Mouse (Mus musculus) layer of hippocampus, adult 2 months (tissue): Measurements from ENCODE around the gene Dmbx1. TPM values are rescaled to one million over a fixed set of nuclear protein-coding genes. Genes with fewer than 3 reads are reported as not detected.

ENCODE experiments used
- DNase-seq, 2 experiments: peaks; one replicate each; pipeline ENCODE4 v3.0.0; 2022; ENCODE audit warnings: low spot score in 2 of 2
- H3K27ac ChIP-seq: fragments of 200-600 bp; 2 replicates; pipeline ENCODE4 v1.8.1; 2022
- H3K4me3 ChIP-seq: fragments of 200-600 bp; 2 replicates; pipeline ENCODE4 v1.8.1; 2022; ENCODE audit warnings: mild to moderate bottlenecking
- CTCF ChIP-seq: fragments of 200-600 bp; conservative IDR thresholded peaks from 2 replicates; pipeline ENCODE4 v1.8.1; 2022; ENCODE audit warnings: antibody characterized with exemption, mild to moderate bottlenecking, moderate library complexity
- long read RNA-seq, 2 experiments: library from polyadenylated mRNA; stranded (forward); transcript quantifications; one replicate each; pipeline ENCODE4 v2.0.0; 2021; ENCODE audit warnings: borderline mapping rate in 2 of 2
- total RNA-seq, 2 experiments: library from RNA; stranded (reverse); gene quantifications; 2 replicates each; pipeline ENCODE4 v1.2.3; 2021

The Dmbx1 gene
- not detected for total RNA-seq
- long read RNA-seq, experiment 1: 0 reads
- long read RNA-seq, experiment 2: 0 reads

DNA sequence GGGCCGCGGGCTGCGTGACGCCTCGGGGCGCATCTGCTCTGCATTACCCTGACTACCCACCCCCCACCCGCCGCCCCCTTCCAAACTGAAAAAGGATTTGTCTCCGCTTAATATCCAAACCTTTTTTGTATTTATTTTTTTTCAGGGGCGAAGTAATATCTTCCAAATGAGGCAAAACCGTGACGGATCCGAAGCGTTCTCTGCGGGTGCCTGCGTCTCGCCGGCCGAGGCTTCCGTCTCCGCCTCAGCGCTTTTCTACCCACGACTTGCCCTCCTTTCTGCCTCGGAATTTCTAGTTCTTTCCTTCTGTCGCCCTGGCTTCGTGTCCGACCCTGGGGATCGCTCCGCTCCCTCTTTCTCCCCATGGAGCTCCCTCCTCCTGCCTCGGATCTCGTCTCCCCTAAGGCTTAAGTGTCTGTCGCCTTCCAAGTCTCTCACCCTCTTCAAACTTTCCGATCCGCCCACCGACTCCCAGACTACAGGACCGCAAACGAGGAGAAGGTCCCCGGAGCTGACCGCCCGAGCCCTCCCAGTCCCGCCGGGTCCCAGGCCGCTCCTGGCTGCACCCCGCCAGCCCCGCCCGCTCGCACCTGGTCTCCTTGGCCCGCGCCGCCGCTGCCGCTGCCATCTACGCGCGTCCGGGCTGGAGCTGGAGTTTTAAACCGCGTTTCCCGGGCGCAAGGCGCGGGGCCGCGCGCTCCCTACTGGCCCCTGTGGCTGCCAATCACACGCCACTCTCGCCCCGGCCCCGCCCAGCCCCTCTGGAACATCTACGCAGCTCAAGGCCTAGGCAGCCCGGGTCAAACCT lies at the start of gene Dmbx1:
Dmbx1 (minus strand) TSS at position 632 of the 808 bp plus-strand sequence.
- Histone ChIP-seq H3K27ac (no peak within 1 kb of the TSS), H3K4me3 (no peak within 1 kb of the TSS)
- DNase-seq: no peak
- TF ChIP-seq CTCF: no peak

DNA sequence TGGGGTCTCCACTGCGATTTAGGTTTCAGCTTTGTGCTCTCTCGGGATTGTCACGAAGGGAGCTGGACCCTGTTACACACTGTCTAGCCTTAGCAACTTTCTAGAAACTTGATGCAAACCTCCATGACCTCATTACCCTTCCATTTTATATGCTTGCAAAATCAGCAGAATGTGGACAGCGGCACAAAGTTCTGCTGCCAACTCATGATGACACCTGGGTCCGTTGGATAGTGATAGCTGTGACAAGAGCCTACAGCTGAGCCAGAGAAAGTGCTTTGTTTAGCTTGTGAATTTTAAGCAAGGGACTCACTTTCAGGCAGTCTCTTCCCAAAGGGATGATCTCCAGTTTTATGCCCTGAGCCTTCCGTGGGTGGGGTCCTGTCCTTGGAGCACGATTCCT lies 49.7 kb upstream of the Dmbx1 start:
- no peak overlapping the region for H3K27ac ChIP-seq
- DNase-seq: no peak
- H3K4me3 ChIP-seq: no peak overlapping the region
- TF ChIP-seq CTCF: no peak

DNA sequence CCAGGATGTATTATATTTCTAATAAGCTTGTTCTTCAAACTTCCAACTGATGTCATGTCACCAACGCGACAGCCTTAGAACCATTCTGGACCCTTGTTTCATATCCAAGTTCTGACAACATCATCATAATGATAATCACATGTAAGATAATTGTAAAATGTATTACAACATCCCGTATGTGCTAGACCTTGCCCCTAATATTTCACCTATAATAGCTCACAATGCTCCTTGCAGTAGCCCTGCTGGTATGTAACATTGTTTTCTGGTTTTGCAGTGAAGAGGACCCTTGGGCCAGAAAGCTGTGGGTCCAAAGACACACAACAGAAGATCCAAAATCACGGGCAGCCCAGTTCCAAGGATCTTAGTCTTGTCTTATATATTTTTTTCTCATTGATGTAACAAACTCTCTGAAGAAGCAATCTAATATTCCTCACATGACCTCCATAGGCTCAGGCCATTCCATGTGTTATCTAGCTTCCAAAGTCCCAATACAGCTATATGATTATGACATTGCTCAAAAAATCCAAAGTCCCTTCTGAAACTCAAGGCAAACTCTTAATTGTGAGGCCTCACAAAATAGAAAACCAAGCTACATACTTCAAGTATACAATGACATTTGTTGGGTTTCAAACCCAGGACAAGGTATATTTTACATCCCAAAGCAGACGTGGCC lies 48.3 kb upstream of the Dmbx1 start:
- TF ChIP-seq CTCF: no peak
- no peak for DNase-seq
- Histone ChIP-seq H3K4me3 (no peak overlapping the region), H3K27ac (no peak overlapping the region)

DNA sequence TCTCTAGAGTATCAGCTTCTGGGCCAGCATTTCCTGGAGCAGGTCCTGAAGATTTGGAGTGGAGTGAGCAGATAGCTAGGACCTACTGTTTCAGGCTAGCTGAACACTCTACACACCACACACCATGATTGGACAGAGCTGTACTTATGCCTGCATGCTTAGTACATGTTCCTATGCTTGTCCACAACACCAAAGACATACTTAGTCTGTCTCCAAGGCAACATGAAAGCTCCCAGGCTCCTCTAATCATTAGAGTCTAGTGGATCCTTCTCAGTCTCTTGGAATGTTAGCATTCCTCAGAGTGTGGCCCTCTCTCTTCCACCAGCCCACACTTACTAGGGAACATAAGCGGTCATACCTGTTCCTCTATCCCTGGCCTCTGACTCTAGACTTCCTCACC lies 47.7 kb upstream of the Dmbx1 start:
- no peak overlapping the region for H3K4me3 ChIP-seq
- TF ChIP-seq CTCF: no peak
- DNase-seq: no peak
- H3K27ac ChIP-seq: no peak overlapping the region

DNA sequence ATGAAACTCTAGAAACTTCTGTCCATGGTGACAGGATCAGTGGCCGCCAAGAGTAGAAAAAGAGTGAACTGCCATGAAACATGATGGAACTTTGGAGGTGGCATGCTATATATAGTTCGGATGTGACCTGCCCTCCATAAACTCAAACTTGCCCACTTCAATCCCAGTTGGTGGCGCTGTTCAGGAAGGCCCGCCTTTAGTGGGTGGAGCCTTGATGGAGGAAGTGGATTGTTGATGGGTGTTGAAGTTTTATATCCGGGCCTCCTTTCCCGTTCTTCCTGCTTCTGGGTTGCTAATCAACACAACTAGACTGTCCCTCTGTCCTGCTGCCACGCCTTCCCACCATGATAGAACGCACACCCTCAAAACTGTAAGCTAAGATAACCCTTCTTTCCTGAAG lies 45.2 kb upstream of the Dmbx1 start:
- Histone ChIP-seq H3K27ac (no peak overlapping the region), H3K4me3 (no peak overlapping the region)
- TF ChIP-seq CTCF: peak; percentile 19; the same call in 1 of the 2 replicates
- no peak for DNase-seq

DNA sequence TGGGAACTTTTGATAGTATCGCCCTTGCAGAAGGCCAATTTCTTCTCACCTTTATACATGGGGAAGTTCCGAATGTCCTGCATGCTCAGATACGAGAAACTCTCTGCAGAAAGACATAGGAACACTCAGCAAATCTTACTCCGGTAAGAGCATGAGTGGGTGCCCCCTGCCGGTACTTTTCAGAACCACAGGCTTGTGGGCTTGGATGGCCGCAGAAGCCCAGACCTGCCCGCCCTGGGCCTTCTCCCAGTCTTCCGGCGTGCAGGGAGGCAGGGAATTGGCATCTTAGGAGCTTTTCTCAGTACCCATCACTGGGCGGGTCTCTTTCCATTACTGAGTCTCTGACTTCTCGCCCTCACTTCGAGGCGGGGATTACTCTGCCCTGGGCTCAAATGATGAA lies 44.4 kb upstream of the Dmbx1 start:
- Histone ChIP-seq H3K27ac (no peak overlapping the region), H3K4me3 (no peak overlapping the region)
- TF ChIP-seq CTCF: peak; percentile 97
- DNase-seq: peak; percentile 73 to 88

DNA sequence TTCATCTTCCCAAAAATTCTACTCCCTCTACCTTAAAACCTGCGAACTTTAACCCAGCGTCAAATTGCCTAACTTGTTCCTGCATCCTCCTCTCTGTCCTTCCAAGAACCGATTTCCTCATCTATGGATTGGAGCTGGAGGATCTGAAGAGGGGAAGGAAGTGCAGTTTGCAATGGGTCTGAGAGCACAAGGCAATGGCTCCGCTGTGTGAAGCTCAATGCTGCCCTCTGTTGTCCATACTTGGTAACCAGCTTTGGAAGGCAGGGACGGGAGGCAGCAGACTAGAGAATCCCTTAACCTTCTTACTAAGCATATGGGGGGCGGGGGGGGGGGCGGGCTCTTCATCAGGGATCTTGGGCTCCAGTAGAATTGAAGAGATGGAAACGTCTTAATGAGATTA lies 41.0 kb upstream of the Dmbx1 start:
- DNase-seq: peak; percentile 77 to 88
- TF ChIP-seq CTCF: peak; percentile 82
- no peak overlapping the region for H3K4me3 ChIP-seq
- H3K27ac ChIP-seq: no peak overlapping the region

DNA sequence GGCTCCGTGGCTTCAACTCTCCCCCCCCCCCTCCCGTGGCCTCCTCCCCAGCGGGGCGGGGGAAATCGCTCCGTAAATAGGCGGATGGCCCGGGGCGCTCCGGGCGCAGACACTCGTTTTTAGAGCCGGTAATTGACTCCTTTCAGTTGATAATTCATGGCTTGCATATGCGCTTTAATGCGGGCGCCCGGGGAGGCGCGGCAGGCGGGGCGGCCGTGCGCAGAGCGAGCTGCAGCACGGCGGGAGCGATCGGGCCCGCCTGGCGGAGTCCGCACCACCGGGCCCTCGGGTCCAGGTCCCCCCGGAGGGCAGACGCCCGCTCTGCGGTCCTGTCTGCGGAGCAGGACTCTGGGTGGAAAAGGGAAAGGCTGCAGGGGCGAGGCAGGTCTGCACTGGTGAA lies 39.7 kb upstream of the Dmbx1 start:
- DNase-seq: no peak
- no peak overlapping the region for H3K27ac ChIP-seq
- TF ChIP-seq CTCF: no peak
- H3K4me3 ChIP-seq: peak overlapping the region; percentile 42

DNA sequence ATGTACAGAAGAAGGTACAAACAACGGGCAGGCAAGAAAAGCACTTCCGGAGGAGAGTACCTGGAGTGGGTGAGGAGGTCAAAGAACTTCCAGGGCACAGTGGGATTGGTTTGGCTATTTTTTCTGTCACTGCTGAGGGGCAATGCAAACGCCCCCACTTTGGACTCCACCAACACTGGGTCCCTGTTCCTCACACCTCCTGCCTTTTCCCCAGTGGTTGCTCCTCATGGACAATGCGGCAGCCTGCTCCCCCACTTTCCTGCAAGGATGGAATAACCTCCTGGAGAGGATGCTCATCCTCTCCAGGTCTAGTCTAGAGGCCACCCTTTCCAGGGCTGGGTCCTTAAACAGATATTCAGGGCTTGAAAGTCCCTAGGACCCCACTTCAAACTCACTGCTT lies 39.2 kb upstream of the Dmbx1 start:
- DNase-seq: no peak
- Histone ChIP-seq H3K27ac (no peak overlapping the region), H3K4me3 (no peak overlapping the region)
- no peak for TF ChIP-seq CTCF

DNA sequence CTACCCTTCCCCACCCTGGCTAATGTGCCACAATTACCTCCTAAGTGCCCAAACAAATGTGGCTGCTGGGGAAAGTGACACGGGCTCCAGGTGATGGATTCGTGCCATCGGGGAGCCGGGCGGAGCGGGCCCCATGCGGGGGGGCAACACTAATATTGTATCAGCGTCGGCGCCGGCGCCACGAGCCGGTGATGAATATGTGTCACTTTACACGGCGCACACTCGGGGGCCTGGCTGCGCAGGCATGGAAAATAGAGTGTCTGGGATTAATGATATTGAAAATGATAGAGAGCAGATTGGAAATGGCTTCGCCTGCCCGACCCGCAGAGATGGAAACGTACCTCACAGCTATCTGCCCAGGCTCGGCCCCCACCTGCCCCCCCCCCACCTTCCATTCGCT lies 32.8 kb upstream of the Dmbx1 start:
- Histone ChIP-seq H3K4me3 (no peak overlapping the region), H3K27ac (no peak overlapping the region)
- no peak for TF ChIP-seq CTCF
- DNase-seq: no peak

DNA sequence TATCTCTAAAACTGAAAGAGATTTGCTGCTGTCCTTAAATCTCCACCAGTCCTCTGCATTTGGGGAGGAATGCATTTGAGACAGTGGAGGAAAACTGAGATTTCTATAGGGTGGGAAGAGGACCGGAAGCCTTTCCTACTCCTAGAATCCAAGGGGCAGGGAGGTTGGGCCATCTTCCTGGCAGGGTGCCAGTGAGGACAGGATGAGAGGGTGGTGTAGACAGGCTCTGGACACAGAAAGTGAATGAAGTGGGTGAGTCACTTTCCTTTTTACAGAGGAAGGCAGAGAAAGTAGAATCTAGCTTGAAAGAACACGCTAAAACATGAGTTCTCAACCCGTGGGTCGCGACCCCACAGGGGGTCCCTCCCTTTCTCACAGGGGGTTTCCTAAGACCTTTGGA lies 24.7 kb upstream of the Dmbx1 start:
- no peak for DNase-seq
- no peak overlapping the region for H3K27ac ChIP-seq
- TF ChIP-seq CTCF: no peak
- H3K4me3 ChIP-seq: no peak overlapping the region

DNA sequence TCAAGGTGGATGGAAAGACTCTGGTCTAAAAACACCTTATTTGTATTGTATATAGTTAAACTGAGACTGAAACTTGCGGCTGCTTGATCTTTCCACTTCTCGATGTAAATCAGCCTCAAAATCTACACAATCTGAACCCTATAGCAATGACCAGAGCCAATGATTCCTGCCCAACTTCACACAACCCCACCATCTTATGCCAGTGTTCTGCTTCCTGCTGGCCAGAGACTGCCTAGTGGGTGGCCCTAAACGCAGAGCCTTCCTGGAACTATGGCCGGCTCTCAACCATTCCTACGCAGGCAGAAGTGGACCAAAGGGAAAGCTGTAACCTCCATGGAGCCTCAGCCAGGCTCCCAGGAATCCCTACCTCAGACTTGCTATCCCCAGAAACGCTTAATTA lies 24.0 kb upstream of the Dmbx1 start:
- H3K4me3 ChIP-seq: no peak overlapping the region
- DNase-seq: no peak
- no peak overlapping the region for H3K27ac ChIP-seq
- no peak for TF ChIP-seq CTCF

DNA sequence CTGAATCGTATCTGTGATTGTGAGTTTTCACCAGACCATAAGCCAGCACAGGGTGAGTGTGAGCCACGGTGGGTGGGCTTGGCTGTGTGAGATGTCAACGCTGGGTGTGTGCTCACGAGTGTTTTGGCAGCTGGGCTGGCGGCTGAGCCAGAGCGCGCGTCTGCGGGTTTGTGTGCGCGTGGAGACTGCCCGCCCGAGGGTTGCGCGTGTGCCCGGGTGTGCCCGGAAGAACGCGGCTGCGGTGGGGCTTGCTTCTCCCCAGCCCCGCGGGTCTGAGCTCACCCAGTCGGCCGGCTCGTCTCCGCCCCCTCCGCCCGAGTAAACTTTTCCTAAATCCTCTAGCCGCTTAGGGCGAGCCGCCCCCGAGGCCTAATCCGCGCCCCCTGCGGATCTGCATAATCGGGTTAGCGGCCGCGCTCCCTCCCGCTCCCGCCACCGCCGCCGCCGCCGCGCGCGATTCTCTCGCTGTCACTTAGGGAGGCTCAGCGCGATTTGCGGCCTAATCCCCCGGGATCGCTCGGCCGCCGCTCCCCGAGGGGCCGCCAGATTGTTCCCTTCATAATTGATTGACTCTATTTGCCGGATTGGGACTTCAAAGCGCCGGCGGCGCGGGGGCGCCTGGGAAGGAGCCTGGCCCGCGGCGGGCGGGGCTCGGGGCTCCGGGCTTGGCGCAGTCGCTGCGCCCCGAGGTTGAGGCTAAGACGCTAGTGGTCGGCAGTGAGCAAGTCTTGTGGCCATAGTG lies 23.1 kb upstream of the Dmbx1 start:
- peak in 1 of 2 experiments; percentile 43 for DNase-seq
- Histone ChIP-seq H3K4me3 (peak overlapping the region; percentile 79), H3K27ac (peak overlapping the region; percentile 60)
- peak; percentile 21 for TF ChIP-seq CTCF
